Mouse (Mus musculus) ES-Bruce4 (cell line): ENCODE measurements around the gene Adsl. TPM values are rescaled to one million over a fixed set of nuclear protein-coding genes. Genes with fewer than 3 reads are reported as not detected.
A peak's percentile ranks its signal among the peaks of the same experiment; 100 is the strongest.
"Not testable (repeated sequence)": the region's sequence is repeated elsewhere in the genome, so short reads cannot be mapped to it uniquely, and the experiment has no call there.

Experiments used
- H3K27ac ChIP-seq: 2 replicates; pipeline ENCODE4 v1.5.1; 2012; ENCODE audit warnings: low read length, inconsistent platforms; ENCODE audit not compliant: insufficient read depth
- H3K27me3 ChIP-seq: 2 replicates; pipeline ENCODE4 v1.6.1; 2012; ENCODE audit warnings: mild to moderate bottlenecking, low read length, inconsistent platforms; ENCODE audit not compliant: control insufficient read depth, poor library complexity, insufficient read depth, severe bottlenecking
- H3K36me3 ChIP-seq: 2 replicates; pipeline ENCODE4 v1.6.1; 2012; ENCODE audit warnings: inconsistent platforms, mild to moderate bottlenecking, low read length, moderate library complexity; ENCODE audit not compliant: control insufficient read depth, poor library complexity, insufficient read depth, severe bottlenecking
- H3K4me1 ChIP-seq: one replicate; pipeline ENCODE4 v1.8.1; 2011; ENCODE audit warnings: low read length; ENCODE audit not compliant: control insufficient read depth, insufficient read depth
- H3K4me3 ChIP-seq: 2 replicates; pipeline ENCODE4 v1.5.1; 2011; ENCODE audit warnings: low read depth, mild to moderate bottlenecking, low read length
- H3K9ac ChIP-seq: 2 replicates; pipeline ENCODE4 v1.6.1; 2012; ENCODE audit warnings: low read depth, mild to moderate bottlenecking, inconsistent platforms; ENCODE audit not compliant: poor library complexity, severe bottlenecking
- H3K9me3 ChIP-seq: replicated peaks from 2 replicates; pipeline ENCODE4 v1.6.1; 2012; ENCODE audit warnings: mild to moderate bottlenecking, low read length, inconsistent platforms; ENCODE audit not compliant: control insufficient read depth, poor library complexity, insufficient read depth, severe bottlenecking
- CTCF ChIP-seq: IDR thresholded peaks from one replicate; pipeline ENCODE4 v1.8.1; 2011; ENCODE audit warnings: low read depth, low read length
- EP300 ChIP-seq: IDR thresholded peaks from 2 replicates; pipeline ENCODE4 v1.6.1; 2011; ENCODE audit warnings: low read depth, low read length; ENCODE audit not compliant: insufficient read depth
- POLR2A ChIP-seq: IDR thresholded peaks from one replicate; pipeline ENCODE4 v1.8.1; 2011; ENCODE audit warnings: low read length; ENCODE audit not compliant: insufficient read depth
- polyA plus RNA-seq: library from polyadenylated mRNA; stranded (reverse); fragments of >200 nt; gene quantifications from 2 replicates; pipeline ENCODE4 v1.2.4, GENCODE M21; 2011; ENCODE audit warnings: low read depth; ENCODE audit not compliant: missing spikeins, insufficient read depth, insufficient read length

The Adsl gene
- 69.6 and 77.6 TPM in 2 replicates for polyA plus RNA-seq

GRCm38 (mm10) chr15:80948145-80949135 is at the start of gene Adsl:
Adsl (plus strand) TSS chr15:80948490.
- peak within 1 kb of the TSS; percentile 48 for H3K27ac ChIP-seq
- H3K4me3 ChIP-seq = peak within 1 kb of the TSS; percentile 87
- H3K9me3 ChIP-seq = no peaks in the 10 kb centered on the region
- TF ChIP-seq POLR2A (peak; percentile 73), CTCF (peak; percentile 60), EP300 (0 out of 2 replicates have a peak, but pooled peaks have one; percentile 25)
- no peaks in the 10 kb centered on the region for H3K4me1 ChIP-seq
- peak within 1 kb of the TSS; percentile 63 for H3K9ac ChIP-seq
- H3K27me3 ChIP-seq = no peaks in the 10 kb centered on the region
- H3K36me3 ChIP-seq = peaks cover 16% of the 10 kb centered on the region

GRCm38 (mm10) chr15:80899806-80900205 is 48.5 kb upstream of the Adsl start:
- Histone ChIP-seq H3K36me3 (peaks cover 12% of the 10 kb centered on the region), H3K4me1 (no peaks in the 10 kb centered on the region), H3K4me3 (no peak overlapping the region), H3K27ac (no peak overlapping the region), H3K9ac (no peak overlapping the region), H3K27me3 (no peaks in the 10 kb centered on the region), H3K9me3 (no peaks in the 10 kb centered on the region)
- TF ChIP-seq POLR2A = no peak
- no peak for TF ChIP-seq EP300
- TF ChIP-seq CTCF = no peak

- TF ChIP-seq POLR2A (no peak), EP300 (no peak), CTCF (no peak)
- no peak overlapping the region for H3K27ac ChIP-seq
- H3K4me3 ChIP-seq = no peak overlapping the region
- H3K9me3 ChIP-seq = no peaks in the 10 kb centered on the region
- peaks cover 12% of the 10 kb centered on the region for H3K36me3 ChIP-seq
- no peak overlapping the region for H3K9ac ChIP-seq
- no peaks in the 10 kb centered on the region for H3K4me1 ChIP-seq
- no peaks in the 10 kb centered on the region for H3K27me3 ChIP-seq
Measured at GRCm38 (mm10) chr15:80901806-80902513, 46.3 kb upstream of the Adsl start.

- not testable (repeated sequence) for H3K27ac ChIP-seq, H3K9me3 ChIP-seq, H3K4me3 ChIP-seq, H3K27me3 ChIP-seq, H3K4me1 ChIP-seq, H3K9ac ChIP-seq
- H3K36me3 ChIP-seq = peaks cover 12% of the 10 kb centered on the region
Measured at GRCm38 (mm10) chr15:80904776-80905175, 43.5 kb upstream of the Adsl start.

GRCm38 (mm10) chr15:80910183-80910582 is 38.1 kb upstream of the Adsl start:
- no peak overlapping the region for H3K27ac ChIP-seq
- H3K4me1 ChIP-seq = no peaks in the 10 kb centered on the region
- no peak overlapping the region for H3K9ac ChIP-seq
- no peaks in the 10 kb centered on the region for H3K27me3 ChIP-seq
- no peak for TF ChIP-seq POLR2A
- no peak for TF ChIP-seq CTCF
- no peak for TF ChIP-seq EP300
- H3K36me3 ChIP-seq = peaks cover 6% of the 10 kb centered on the region
- H3K4me3 ChIP-seq = no peak overlapping the region
- no peaks in the 10 kb centered on the region for H3K9me3 ChIP-seq
